Mouse (Mus musculus): Measurements from ENCODE around the gene Gm20388. TPM values are rescaled to one million over a fixed set of nuclear protein-coding genes. Genes with fewer than 3 reads are reported as not detected.

Gm20388 gene
- polyA plus RNA-seq, 1 experiment from 2014 or later = 7.4 TPM

GRCm38 (mm10) chr8:124284984-124285576, 4374.4 kb downstream of the Gm20388 start:
- Histone ChIP-seq H3K4me2 (ENCODE audit: low read depth, low read length) (no peak overlapping the region), H3K9ac (ENCODE audit: low read length) (peak overlapping the region; percentile 6; the same call in 1 of the 2 replicates), H3K27ac (ENCODE audit: low read length) (peak overlapping the region; percentile 83), H3K27me3 (ENCODE audit: control insufficient read depth, insufficient read depth, low read length) (no peaks in the 10 kb centered on the region), H3K4me3 (replicated peaks; ENCODE audit: low read length) (no peak overlapping the region), H3K9me3 (replicated peaks; ENCODE audit: control insufficient read depth, low read length) (no peaks in the 10 kb centered on the region), H3K36me3 (ENCODE audit: control insufficient read depth, insufficient read depth, low read length) (no peaks in the 10 kb centered on the region), H3K4me1 (ENCODE audit: control insufficient read depth, insufficient read depth, low read length) (peaks cover 47% of the 10 kb centered on the region)
- 0 out of 2 replicates have a peak, but pooled peaks have one; percentile 15 for ATAC-seq (ENCODE audit: insufficient read depth, low FRiP score)
- WGBS = 42% methylated on average over 9 of the region's 9 CpGs

GRCm38 (mm10) chr8:124286461-124287124, 4376.0 kb downstream of the Gm20388 start:
- Histone ChIP-seq H3K4me3 (replicated peaks; ENCODE audit: low read length) (no peak overlapping the region), H3K36me3 (ENCODE audit: control insufficient read depth, insufficient read depth, low read length) (no peaks in the 10 kb centered on the region), H3K27me3 (ENCODE audit: control insufficient read depth, insufficient read depth, low read length) (no peaks in the 10 kb centered on the region), H3K4me2 (ENCODE audit: low read depth, low read length) (no peak overlapping the region), H3K9me3 (replicated peaks; ENCODE audit: control insufficient read depth, low read length) (no peaks in the 10 kb centered on the region), H3K4me1 (ENCODE audit: control insufficient read depth, insufficient read depth, low read length) (peaks cover 57% of the 10 kb centered on the region), H3K27ac (ENCODE audit: low read length) (peak overlapping the region; percentile 42; the same call in 1 of the 2 replicates), H3K9ac (ENCODE audit: low read length) (peak overlapping the region; percentile 29; the same call in 1 of the 2 replicates)
- WGBS = 55% methylated on average over 4 of the region's 4 CpGs
- ATAC-seq (ENCODE audit: insufficient read depth, low FRiP score) = peak; percentile 45

DNA sequence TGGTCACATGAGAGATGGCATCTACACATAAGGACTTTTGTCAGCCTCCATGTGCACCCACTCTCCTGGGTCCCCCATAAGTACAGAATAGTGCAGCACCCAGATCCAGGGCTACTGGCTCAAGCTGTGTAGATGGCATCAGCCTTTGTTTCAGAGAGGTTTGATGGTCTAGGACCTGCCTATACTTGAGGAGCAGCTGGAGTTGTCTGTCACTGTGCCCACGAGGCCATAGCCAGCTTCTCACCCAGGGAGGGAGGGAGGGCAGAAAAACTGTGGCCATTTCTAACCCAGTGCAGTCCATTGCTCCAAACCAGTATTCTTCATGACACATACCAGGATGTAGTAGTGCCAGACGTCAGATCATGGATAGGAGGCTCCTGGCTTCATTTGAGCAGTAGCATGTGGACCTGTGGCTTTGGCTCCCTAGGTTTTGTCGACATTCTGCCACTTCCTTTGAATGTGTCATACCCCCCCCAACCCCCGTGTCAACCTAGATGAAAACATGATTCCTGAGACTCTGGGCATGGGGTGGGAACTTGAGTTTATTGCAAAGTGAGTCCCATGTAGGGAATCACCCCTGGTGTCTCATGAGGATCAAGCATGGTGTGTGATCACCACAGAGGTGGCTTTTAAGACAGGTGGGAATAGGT, 4377.7 kb downstream of the Gm20388 start:
- no peak for ATAC-seq (ENCODE audit: insufficient read depth, low FRiP score)
- H3K4me2 ChIP-seq (ENCODE audit: low read depth, low read length) = no peak overlapping the region
- no peaks in the 10 kb centered on the region for H3K27me3 ChIP-seq (ENCODE audit: control insufficient read depth, insufficient read depth, low read length)
- H3K27ac ChIP-seq (ENCODE audit: low read length) = no peak overlapping the region
- WGBS = 73% methylated on average over 4 of the region's 4 CpGs
- H3K4me1 ChIP-seq (ENCODE audit: control insufficient read depth, insufficient read depth, low read length) = peaks cover 49% of the 10 kb centered on the region
- H3K9ac ChIP-seq (ENCODE audit: low read length) = no peak overlapping the region
- no peak overlapping the region for H3K4me3 ChIP-seq (replicated peaks; ENCODE audit: low read length)
- H3K36me3 ChIP-seq (ENCODE audit: control insufficient read depth, insufficient read depth, low read length) = no peaks in the 10 kb centered on the region
- H3K9me3 ChIP-seq (replicated peaks; ENCODE audit: control insufficient read depth, low read length) = no peaks in the 10 kb centered on the region

DNA sequence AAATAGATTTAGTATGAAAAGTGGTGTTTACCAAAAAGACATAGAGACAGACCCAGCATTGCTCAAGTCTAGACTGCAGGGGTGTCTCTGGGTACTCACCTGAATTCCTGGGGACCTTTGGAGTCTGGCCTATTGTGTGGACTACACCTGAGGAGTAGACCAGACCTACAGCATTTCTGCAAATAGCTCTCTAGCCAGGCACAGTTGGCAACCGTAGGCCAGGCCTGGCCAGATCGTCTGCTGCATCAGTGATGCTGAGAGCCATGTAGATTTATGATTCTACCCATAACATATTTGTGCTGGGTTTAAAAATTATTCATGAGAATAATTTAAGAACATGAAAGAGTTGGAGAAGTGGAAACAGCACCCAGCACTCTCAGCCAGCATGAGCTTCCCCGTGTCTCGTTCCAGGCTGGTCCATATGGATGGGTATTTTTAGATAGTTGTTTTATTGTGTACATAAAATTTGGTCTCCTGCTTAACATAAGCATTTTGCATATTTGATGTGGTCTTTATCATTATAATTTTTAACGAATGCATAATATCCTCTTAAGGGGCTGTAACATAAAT, 4378.9 kb downstream of the Gm20388 start:
- Histone ChIP-seq H3K9me3 (replicated peaks; ENCODE audit: control insufficient read depth, low read length) (no peaks in the 10 kb centered on the region), H3K9ac (ENCODE audit: low read length) (no peak overlapping the region), H3K27me3 (ENCODE audit: control insufficient read depth, insufficient read depth, low read length) (no peaks in the 10 kb centered on the region), H3K36me3 (ENCODE audit: control insufficient read depth, insufficient read depth, low read length) (no peaks in the 10 kb centered on the region), H3K4me1 (ENCODE audit: control insufficient read depth, insufficient read depth, low read length) (peaks cover 48% of the 10 kb centered on the region), H3K4me3 (replicated peaks; ENCODE audit: low read length) (no peak overlapping the region), H3K27ac (ENCODE audit: low read length) (peak overlapping the region; percentile 33; the same call in 1 of the 2 replicates), H3K4me2 (ENCODE audit: low read depth, low read length) (no peak overlapping the region)
- ATAC-seq (ENCODE audit: insufficient read depth, low FRiP score) = no peak
- 76% methylated on average over 5 of the region's 5 CpGs for WGBS

GRCm38 (mm10) chr8:124290911-124291691, 4380.5 kb downstream of the Gm20388 start:
- 79% methylated on average over 9 of the region's 9 CpGs for WGBS
- Histone ChIP-seq H3K4me3 (replicated peaks; ENCODE audit: low read length) (no peak overlapping the region), H3K4me1 (ENCODE audit: control insufficient read depth, insufficient read depth, low read length) (peaks cover 39% of the 10 kb centered on the region), H3K27me3 (ENCODE audit: control insufficient read depth, insufficient read depth, low read length) (no peaks in the 10 kb centered on the region), H3K4me2 (ENCODE audit: low read depth, low read length) (no peak overlapping the region), H3K36me3 (ENCODE audit: control insufficient read depth, insufficient read depth, low read length) (no peaks in the 10 kb centered on the region), H3K9me3 (replicated peaks; ENCODE audit: control insufficient read depth, low read length) (no peaks in the 10 kb centered on the region), H3K27ac (ENCODE audit: low read length) (peak overlapping the region; percentile 21; the same call in 1 of the 2 replicates), H3K9ac (ENCODE audit: low read length) (peak overlapping the region; percentile 23; the same call in 1 of the 2 replicates)
- ATAC-seq (ENCODE audit: insufficient read depth, low FRiP score) = no peak

- no peak overlapping the region for H3K9ac ChIP-seq (ENCODE audit: low read length)
- 83% methylated on average over 5 of the region's 5 CpGs for WGBS
- no peaks in the 10 kb centered on the region for H3K9me3 ChIP-seq (replicated peaks; ENCODE audit: control insufficient read depth, low read length)
- no peaks in the 10 kb centered on the region for H3K36me3 ChIP-seq (ENCODE audit: control insufficient read depth, insufficient read depth, low read length)
- H3K4me2 ChIP-seq (ENCODE audit: low read depth, low read length) = no peak overlapping the region
- no peak overlapping the region for H3K4me3 ChIP-seq (replicated peaks; ENCODE audit: low read length)
- no peak for ATAC-seq (ENCODE audit: insufficient read depth, low FRiP score)
- no peak overlapping the region for H3K27ac ChIP-seq (ENCODE audit: low read length)
- peaks cover 35% of the 10 kb centered on the region for H3K4me1 ChIP-seq (ENCODE audit: control insufficient read depth, insufficient read depth, low read length)
- H3K27me3 ChIP-seq (ENCODE audit: control insufficient read depth, insufficient read depth, low read length) = no peaks in the 10 kb centered on the region
Measured at GRCm38 (mm10) chr8:124291693-124292092, 4381.1 kb downstream of the Gm20388 start.

DNA sequence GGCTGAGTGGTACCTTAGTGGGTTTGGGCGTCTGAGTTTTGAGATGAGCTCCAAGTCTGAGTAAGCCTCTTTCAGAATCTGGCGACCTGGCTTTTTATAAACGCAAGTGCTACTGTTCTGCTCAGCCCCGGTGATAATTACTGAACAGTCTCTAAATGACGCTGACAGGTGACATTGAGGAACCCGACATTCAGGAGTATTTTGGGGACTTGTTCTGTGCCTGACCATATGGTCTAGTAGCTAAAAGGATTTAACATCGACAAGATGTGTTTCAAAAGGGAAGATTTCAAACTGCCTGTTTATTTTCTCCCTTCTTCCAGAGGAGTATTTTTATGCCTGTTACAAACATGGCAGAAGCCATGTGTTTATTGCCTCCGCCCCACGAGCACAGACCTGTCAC, 4382.3 kb downstream of the Gm20388 start:
- 75% methylated on average over 9 of the region's 9 CpGs for WGBS
- Histone ChIP-seq H3K4me2 (ENCODE audit: low read depth, low read length) (no peak overlapping the region), H3K27me3 (ENCODE audit: control insufficient read depth, insufficient read depth, low read length) (no peaks in the 10 kb centered on the region), H3K27ac (ENCODE audit: low read length) (no peak overlapping the region), H3K9ac (ENCODE audit: low read length) (no peak overlapping the region), H3K36me3 (ENCODE audit: control insufficient read depth, insufficient read depth, low read length) (no peaks in the 10 kb centered on the region), H3K4me3 (replicated peaks; ENCODE audit: low read length) (no peak overlapping the region), H3K9me3 (replicated peaks; ENCODE audit: control insufficient read depth, low read length) (no peaks in the 10 kb centered on the region), H3K4me1 (ENCODE audit: control insufficient read depth, insufficient read depth, low read length) (peaks cover 31% of the 10 kb centered on the region)
- ATAC-seq (ENCODE audit: insufficient read depth, low FRiP score) = no peak

DNA sequence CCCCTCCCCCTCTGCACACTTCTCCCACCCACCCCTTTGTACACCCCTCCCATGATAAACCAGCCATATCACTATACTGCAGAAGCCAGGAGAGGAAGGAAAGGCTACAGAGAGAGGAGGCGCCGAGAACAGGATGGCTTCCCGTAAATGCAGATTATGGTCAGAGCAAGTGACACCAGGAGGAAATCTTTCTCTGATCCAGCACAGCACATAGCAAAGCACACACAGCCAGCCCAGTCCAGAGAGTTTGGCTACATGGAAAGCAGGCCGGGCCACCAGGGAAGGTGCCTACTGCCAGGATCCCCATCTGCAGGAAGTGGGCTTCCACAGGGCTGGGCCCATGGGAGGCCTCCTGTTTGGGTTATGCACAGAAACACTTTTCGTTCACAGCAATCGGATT, 4383.8 kb downstream of the Gm20388 start:
- 39% methylated on average over 6 of the region's 6 CpGs for WGBS
- H3K4me3 ChIP-seq (replicated peaks; ENCODE audit: low read length) = no peak overlapping the region
- no peak for ATAC-seq (ENCODE audit: insufficient read depth, low FRiP score)
- no peaks in the 10 kb centered on the region for H3K9me3 ChIP-seq (replicated peaks; ENCODE audit: control insufficient read depth, low read length)
- peak overlapping the region; percentile 64 for H3K27ac ChIP-seq (ENCODE audit: low read length)
- no peak overlapping the region for H3K9ac ChIP-seq (ENCODE audit: low read length)
- H3K36me3 ChIP-seq (ENCODE audit: control insufficient read depth, insufficient read depth, low read length) = no peaks in the 10 kb centered on the region
- H3K4me2 ChIP-seq (ENCODE audit: low read depth, low read length) = 0 out of 2 replicates have a peak overlapping the region, but pooled peaks have one; percentile 8
- H3K27me3 ChIP-seq (ENCODE audit: control insufficient read depth, insufficient read depth, low read length) = no peaks in the 10 kb centered on the region
- peaks cover 31% of the 10 kb centered on the region for H3K4me1 ChIP-seq (ENCODE audit: control insufficient read depth, insufficient read depth, low read length)
